Mouse (Mus musculus) frontal cortex, adult (tissue): ENCODE measurements at regions not wholly inside any gene's neighbourhood (a gene's known extent, or its start where the extent isn't known, plus 50 kb on each side); places are given as distances from the start of the nearest gene placed in this dataset.

ENCODE experiments used
- ATAC-seq: cut with Nextera tagmentation; 2 replicates; pipeline ENCODE4 v1.9.2; 2017; ENCODE audit warnings: mild to moderate bottlenecking, moderate library complexity, mixed read lengths; ENCODE audit not compliant: low TSS enrichment

- ATAC-seq = no peak
These were observed 189.4 kb upstream of the Fat4 start for GRCm38 (mm10) chr3:38697349-38697748.

GRCm38 (mm10) chr3:38695836-38696235 is 190.9 kb upstream of the Fat4 start:
- no peak for ATAC-seq

GRCm38 (mm10) chr3:38692768-38693167 is 194.0 kb upstream of the Fat4 start:
- ATAC-seq = no peak

GRCm38 (mm10) chr3:38684247-38684991 is 199.8 kb upstream of the Ankrd50 start:
- no peak for ATAC-seq

- ATAC-seq = no peak
These were observed 179.2 kb upstream of the Ankrd50 start for GRCm38 (mm10) chr3:38663670-38664494.

- ATAC-seq = no peak
These were observed 178.4 kb upstream of the Ankrd50 start for GRCm38 (mm10) chr3:38663023-38663422.

GRCm38 (mm10) chr3:38656790-38657189 is 172.1 kb upstream of the Ankrd50 start:
- no peak for ATAC-seq

- ATAC-seq = no peak
These were observed 169.3 kb upstream of the Ankrd50 start for GRCm38 (mm10) chr3:38653928-38654327.

GRCm38 (mm10) chr3:38652985-38653685 is 168.5 kb upstream of the Ankrd50 start:
- no peak for ATAC-seq

GRCm38 (mm10) chr3:38650176-38650575 is 165.5 kb upstream of the Ankrd50 start:
- no peak for ATAC-seq

- no peak for ATAC-seq
These were observed 164.0 kb upstream of the Ankrd50 start for GRCm38 (mm10) chr3:38648633-38649032.

GRCm38 (mm10) chr3:38647737-38648330 is 163.2 kb upstream of the Ankrd50 start:
- no peak for ATAC-seq

GRCm38 (mm10) chr3:38641733-38642132 is 157.1 kb upstream of the Ankrd50 start:
- no peak for ATAC-seq

- ATAC-seq = peak; percentile 64; the same call in 1 of the 2 replicates
These were observed 152.2 kb upstream of the Ankrd50 start for GRCm38 (mm10) chr3:38636806-38637205.

GRCm38 (mm10) chr3:38633347-38633746 is 148.7 kb upstream of the Ankrd50 start:
- ATAC-seq = no peak

GRCm38 (mm10) chr3:38625575-38626184 is 141.0 kb upstream of the Ankrd50 start:
- no peak for ATAC-seq

- peak; percentile 64 for ATAC-seq
These were observed 133.3 kb upstream of the Ankrd50 start for GRCm38 (mm10) chr3:38617989-38618388.

GRCm38 (mm10) chr3:38617217-38617616 is 132.6 kb upstream of the Ankrd50 start:
- ATAC-seq = no peak

GRCm38 (mm10) chr3:38613706-38614105 is 129.1 kb upstream of the Ankrd50 start:
- no peak for ATAC-seq

- ATAC-seq = no peak
These were observed 106.9 kb upstream of the Ankrd50 start for GRCm38 (mm10) chr3:38591531-38591930.

- no peak for ATAC-seq
These were observed 104.3 kb upstream of the Ankrd50 start for GRCm38 (mm10) chr3:38588966-38589365.

- no peak for ATAC-seq
These were observed 100.9 kb upstream of the Ankrd50 start for GRCm38 (mm10) chr3:38585509-38585908.
